Mouse (Mus musculus) embryo, embryonic 10 days (tissue): ENCODE data around the gene Tcf20.
"Not testable (repeated sequence)": the region's sequence is repeated elsewhere in the genome, so short reads cannot be mapped to it uniquely, and the experiment has no call there.

Experiments used
- DNase-seq: peaks from one replicate; pipeline ENCODE4 v3.0.0-alpha.2; 2015; ENCODE audit warnings: low spot score

Tcf20 gene

DNA sequence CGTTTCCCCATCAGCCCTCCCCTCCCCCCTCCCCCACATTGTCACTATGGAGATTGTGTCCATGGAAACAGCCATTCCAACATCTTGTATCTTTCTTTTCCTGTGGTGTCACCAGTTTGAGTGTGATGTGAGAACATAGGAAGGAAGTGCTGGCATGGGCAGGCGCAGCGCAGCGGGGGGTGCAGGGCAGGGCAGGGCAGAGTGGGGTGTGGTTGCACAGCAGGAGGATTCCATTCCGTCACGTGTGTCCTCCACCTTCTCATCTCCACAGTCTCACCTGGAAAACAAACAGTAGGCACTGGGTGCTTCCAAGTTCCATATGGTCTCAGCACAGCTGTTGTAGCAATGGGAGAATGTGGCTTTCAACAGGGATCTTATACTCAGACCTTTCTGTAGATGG is 178.2 kb downstream of the Tcf20 start:
- no peak for DNase-seq

- DNase-seq: no peak
Measured at GRCm38 (mm10) chr15:82806969-82807763, 180.5 kb downstream of the Tcf20 start.

- peak; percentile 74 for DNase-seq
Measured at GRCm38 (mm10) chr15:82804708-82805639, 182.7 kb downstream of the Tcf20 start.

DNA sequence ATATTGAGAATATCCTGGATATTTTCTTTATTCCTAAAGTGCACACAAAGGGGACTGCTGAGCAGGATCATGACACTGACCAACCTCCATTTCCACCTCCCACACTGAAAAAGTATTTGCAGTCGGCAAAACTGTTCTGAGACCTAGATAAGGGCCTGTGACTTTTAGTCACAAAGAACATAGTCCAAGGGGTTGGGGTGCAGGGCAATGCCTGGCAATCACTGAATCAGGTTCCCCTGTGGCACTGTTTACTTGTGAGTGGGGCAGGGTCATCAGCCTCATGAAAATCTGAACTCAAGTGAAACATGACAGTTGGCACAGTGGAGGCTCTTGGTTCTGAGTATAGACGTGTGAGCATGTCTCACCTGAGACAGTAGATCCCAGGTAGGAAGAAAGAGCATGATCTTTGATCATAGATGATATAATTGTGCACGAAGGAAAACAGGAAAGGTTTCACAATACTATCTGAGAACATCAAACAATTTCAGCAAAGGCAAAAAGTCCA is 191.7 kb downstream of the Tcf20 start:
- no peak for DNase-seq

DNA sequence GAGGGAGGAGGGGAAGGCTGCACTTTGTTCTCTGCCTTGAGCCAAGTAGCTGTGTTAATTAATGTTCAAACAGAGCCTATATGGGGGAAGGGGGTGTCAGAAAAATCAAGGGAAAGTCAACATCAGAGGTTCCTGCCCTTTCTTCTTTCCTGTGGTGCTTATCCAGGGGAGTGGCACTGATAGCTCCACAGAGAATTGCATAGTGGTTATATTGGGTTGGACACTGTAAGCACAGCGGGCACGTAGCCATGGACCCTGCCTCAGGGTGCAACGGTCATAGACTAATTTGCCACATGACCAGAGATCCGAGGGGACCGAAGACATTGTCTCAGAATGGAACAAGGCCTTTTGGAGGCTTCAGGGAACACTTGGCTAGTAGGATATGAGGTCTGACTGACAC is 193.4 kb downstream of the Tcf20 start, which contains the start of gene Cyp2d26:
Gene Cyp2d26 (minus strand): TSS at position 18 of the 400 bp plus-strand sequence.
- no peak for DNase-seq

DNA sequence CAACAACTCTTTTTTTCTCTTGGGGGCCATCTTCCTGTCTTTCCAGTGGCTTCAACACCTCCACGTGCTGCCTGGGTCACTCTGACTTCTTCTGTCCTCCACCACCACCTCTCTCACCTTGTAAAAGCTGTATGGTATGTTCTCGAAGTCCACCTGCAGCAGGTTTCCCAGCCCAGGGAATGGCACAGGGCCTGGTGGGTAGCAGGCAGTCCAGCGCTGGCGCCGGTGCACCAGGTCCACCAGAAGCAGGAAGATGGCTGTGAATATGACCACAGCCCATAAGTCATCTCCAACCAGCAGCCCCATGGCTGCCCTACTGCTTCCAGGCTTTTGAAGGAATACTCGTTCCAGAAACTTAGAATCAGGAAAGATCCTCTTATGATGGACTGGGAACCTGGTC is 193.8 kb downstream of the Tcf20 start:
- no peak for DNase-seq

- DNase-seq: no peak
Measured at GRCm38 (mm10) chr15:82793454-82793853, 194.2 kb downstream of the Tcf20 start.

GRCm38 (mm10) chr15:82792566-82792965 is 195.1 kb downstream of the Tcf20 start:
- no peak for DNase-seq

- DNase-seq: no peak
Measured at GRCm38 (mm10) chr15:82784581-82784980, 203.1 kb downstream of the Tcf20 start.

- no peak for DNase-seq
Measured at GRCm38 (mm10) chr15:82783800-82784199, 203.9 kb downstream of the Tcf20 start.

- DNase-seq: not testable (repeated sequence)
Measured at GRCm38 (mm10) chr15:82777856-82778255, 209.8 kb downstream of the Tcf20 start.

- DNase-seq: no peak
Measured at GRCm38 (mm10) chr15:82765943-82766342, 221.7 kb downstream of the Tcf20 start.

GRCm38 (mm10) chr15:82764881-82765280 is 222.8 kb downstream of the Tcf20 start:
- DNase-seq: no peak

DNA sequence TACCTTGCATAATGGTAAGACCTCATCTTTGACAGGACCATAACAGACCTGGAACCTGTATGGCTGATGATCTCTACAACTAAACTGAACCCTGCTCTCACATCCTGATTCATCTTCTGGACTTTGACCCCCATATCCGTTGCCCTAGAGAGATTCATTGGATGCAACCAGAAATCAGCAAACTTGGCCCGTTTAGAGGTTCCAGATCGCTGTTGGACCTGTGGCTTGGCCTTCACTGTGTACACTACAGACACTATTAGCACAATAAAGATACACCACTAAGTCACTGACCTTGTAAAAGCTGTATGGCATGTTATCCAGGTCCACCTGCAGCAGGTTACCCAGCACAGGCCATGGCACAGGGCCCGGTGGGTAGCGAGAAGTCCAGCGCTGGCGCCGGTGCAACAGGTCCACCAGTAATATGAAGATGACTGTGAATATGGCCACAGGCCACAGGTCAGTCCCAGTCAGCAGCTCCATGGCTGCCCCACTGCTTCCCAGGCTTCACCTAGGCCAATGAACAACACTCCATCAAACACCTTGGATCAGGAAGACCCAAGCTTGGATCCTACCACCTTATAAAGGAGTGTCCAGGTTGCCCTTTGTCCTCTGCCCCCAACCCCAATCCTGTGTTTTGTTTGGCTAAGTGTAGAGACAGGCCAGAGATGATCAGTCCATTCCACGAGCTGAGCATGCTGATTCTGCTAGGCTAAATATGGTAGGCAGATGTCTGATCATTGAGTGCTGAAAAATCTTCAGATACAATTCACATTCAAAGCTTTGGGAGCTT is 223.8 kb downstream of the Tcf20 start, which contains the start of gene Cyp2d40:
Gene Cyp2d40 (minus strand): TSS at position 553 of the 790 bp plus-strand sequence.
- no peak for DNase-seq
